Mouse (Mus musculus) embryonic fibroblast, embryonic 13.5 days (primary cell): ENCODE results near the gene Akr1c21.

ENCODE experiments used
- CTCF ChIP-seq: IDR thresholded peaks from 2 replicates; pipeline ENCODE4 v1.5.1; 2011; ENCODE audit warnings: mild to moderate bottlenecking, control low read depth, low read length, moderate library complexity, borderline replicate concordance; ENCODE audit not compliant: insufficient read depth
- POLR2A ChIP-seq: IDR thresholded peaks from 2 replicates; pipeline ENCODE4 v1.6.1; 2011; ENCODE audit warnings: low read depth, mild to moderate bottlenecking, control low read depth, low read length, moderate library complexity

DNA sequence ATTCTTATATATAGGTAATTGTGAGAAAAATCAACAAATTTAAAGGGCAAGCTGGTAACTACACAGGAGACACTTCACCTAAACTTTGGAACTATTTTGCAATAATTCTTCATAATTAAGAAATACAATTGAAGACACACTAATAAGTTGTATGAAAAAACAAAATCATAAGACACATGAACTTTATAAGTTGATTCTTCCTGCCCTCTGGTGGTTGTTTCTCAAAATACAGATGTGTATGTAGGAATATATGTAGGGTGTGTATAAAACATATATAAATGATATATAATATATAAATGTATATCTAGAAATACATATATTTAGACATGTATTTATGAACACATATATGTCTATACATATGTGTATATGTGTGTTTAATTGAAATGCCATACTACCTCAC, 37.0 kb downstream of the Akr1c21 start:
- no peak for TF ChIP-seq POLR2A
- no peak for TF ChIP-seq CTCF
